Mouse (Mus musculus) olfactory bulb, adult 2 months (tissue): Measurements from ENCODE around the gene Dock4.

ENCODE experiments used
- CTCF ChIP-seq: fragments of 200-500 bp; IDR thresholded peaks from 2 replicates; pipeline ENCODE4 v1.5.1; 2012; ENCODE audit warnings: low read depth, mild to moderate bottlenecking, low read length, moderate library complexity; ENCODE audit not compliant: insufficient read depth
- POLR2A ChIP-seq: fragments of 200-500 bp; IDR thresholded peaks from 2 replicates; pipeline ENCODE4 v1.6.1; 2012; ENCODE audit warnings: mild to moderate bottlenecking, low read depth, low read length, moderate library complexity; ENCODE audit not compliant: insufficient read depth

GRCm38 (mm10) chr12:40424991-40425390 is 20.8 kb upstream of the Dock4 start:
- no peak for TF ChIP-seq CTCF
- no peak for TF ChIP-seq POLR2A
